Mouse (Mus musculus) urinary bladder, postnatal 10 days (tissue): ENCODE data around the gene Snx29.

Source experiments
- DNase-seq: peaks from one replicate; pipeline ENCODE4 v3.0.0; 2022; ENCODE audit warnings: low spot score

The Snx29 gene

DNA sequence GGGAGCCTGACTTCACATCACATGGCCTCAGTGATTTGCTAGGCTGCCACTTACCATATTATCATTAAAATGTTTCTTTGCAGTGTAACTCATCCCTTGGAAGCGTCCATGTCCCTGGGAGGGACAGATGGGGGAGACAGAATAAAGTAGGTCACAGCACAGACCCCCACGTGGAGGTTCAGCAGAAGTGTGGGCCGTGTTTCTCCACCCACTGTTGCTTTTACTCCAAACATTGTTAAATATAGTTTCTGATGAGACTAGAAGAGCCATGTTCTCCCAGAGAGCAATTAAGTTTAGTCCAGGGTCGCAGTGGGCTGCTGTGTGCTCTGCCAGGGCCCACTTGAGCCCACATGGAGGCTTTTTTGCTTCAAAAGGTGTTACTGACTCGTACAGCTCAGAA lies 419.2 kb downstream of the Snx29 start:
- DNase-seq: no peak

DNA sequence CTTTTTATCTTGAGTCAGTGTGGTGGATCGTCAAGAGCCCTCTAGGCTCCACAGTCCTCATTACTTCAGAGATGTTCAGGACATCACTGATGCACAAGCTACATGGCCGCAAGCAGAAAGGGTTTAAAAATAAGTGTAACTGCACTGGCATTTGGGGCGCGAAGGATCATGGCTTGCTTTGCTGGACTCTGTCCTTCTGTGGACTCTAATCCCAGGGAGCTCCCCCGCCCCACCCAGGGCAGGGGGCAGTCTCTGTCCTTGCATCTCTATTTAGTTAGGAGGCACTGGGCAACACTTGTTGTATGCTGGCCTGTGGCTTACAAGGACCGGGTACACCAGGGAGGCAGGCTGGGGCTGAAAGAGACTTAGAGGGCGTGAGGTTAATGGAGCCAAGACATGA lies 419.6 kb downstream of the Snx29 start:
- DNase-seq: no peak

DNA sequence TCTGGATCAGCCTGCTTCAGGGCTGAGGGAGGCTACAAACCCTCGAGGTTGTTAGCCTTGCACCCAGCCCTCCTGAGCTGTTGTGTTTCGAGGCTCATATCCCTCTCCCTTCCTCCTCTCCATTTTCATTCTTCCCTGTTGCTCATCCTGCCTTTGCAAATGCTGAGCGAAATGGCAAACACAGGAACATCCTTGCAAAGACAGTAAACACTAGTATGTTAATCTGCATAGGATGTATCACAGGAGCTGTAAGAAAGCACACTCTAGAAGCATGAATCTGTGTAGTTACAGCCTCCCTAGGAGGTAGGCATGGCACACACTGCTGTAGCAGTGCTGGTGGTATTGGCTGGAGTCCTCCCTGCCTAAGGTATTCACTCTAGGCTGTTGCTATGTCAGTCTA lies 420.3 kb downstream of the Snx29 start:
- DNase-seq: no peak

DNA sequence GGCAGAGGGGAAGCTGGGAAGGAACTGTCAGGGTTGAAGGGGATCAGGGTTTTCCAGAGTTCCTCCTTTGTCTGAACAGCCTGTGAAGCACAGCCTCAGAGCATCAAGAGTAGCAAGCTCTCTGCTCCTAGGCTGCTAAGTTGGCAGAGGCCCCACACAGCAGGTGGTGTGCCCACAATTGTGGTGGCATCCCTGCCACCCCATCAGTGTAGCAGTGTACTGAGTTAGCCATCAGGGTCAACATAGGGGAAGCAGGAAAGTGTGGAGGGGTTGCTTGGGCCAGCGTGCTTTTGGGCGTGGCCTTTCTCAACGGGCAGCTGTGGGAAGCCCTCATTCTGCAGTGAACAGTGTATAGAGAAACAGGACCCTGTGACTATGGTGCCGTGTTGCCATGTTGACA lies 421.0 kb downstream of the Snx29 start:
- DNase-seq: no peak

DNA sequence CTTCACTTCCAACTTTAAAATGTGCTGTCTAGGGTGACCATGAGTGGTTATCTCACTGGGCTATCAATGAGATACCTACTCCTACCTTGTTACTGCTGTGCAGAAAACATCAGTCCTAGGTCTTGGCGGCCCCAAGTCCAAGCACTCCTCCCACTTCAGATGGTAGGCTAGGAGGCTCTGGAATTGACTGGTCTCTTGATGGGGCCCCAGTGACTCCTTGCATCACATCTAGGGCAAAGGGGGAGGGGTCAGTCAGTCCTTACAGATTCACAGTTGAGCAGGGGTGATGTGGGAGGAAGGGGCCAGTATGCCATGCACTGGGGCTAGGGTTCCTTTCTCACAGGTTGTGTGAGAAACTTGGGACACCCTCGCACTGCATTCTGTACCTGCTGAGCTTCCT lies 423.3 kb downstream of the Snx29 start:
- no peak for DNase-seq

DNA sequence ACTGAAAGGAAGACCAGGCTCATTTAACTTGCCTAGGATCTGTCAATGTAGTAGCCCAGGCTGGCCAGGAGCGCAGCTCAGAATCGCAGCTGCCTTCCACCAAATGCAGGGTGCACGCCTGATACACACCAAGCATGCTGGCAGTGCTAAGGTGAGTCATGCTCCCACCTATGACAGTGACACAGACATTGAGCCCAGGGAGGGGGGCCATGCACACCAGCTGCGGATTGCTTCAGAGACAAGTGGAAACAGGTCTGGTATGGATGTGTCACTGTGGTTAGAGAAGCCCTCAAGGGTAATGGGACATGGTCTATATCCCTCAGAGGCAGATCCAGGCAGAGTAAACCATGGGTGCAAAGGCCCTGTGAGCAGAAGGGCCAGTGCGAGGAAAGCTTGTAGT lies 425.2 kb downstream of the Snx29 start:
- DNase-seq: no peak

DNA sequence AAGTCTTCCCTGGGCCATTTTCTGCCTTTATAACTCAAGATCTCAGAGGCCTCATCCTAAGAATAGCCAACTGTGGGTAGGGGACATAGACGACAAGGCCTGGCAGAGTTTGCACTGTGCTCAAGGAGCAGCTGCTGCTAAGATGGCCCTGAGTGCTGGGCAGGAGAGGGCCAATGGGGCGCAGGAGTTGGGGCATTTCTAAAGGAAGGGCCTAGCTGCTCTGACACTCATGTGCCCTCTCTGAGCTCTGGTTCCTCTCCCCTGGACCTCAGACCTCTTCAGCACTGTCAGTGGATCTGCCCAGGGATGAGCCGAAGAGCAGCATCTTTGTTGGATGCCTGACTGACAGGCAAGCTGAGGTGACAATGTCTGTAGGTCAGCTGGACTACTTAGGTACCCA lies 426.4 kb downstream of the Snx29 start:
- no peak for DNase-seq

DNA sequence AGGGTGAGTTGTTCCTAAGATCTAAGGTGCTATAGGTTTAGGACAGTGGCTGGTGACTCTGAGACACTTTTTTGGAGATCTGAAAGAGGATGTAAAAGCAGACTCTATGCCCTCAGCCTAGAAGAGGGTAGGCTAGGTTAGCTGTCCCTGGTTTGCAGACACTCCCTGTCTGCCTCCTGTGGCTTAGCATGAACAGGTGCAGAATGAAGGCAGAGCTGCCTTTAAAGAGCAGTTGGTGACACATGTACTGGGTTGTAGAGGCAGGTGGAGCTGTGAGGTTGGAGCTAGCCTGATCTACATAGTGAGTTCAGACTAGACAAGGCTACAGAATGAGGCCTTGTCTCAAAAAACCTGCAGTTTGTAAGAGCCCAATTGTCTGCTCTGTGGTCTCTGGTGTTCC lies 427.9 kb downstream of the Snx29 start:
- DNase-seq: no peak

DNA sequence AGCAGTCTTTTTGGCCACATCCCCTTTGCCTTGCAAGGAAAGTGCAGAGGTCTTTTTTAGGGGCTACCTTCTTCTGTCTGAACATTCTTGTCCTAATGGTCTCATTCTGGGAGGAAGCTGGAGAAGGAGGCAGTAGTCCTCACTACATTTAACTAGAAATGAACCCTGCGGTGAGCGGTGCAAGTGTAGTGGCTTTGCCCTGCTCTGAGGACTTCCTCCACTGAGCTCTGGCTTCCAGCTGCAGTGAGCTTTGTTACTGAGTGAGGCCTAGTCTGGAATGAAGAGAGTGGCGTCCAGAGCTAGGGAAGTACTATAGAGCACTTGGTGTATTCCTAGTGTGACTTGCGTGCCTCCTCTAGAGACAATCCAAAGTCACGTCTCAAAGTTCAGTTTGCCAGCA lies 429.8 kb downstream of the Snx29 start:
- no peak for DNase-seq

DNA sequence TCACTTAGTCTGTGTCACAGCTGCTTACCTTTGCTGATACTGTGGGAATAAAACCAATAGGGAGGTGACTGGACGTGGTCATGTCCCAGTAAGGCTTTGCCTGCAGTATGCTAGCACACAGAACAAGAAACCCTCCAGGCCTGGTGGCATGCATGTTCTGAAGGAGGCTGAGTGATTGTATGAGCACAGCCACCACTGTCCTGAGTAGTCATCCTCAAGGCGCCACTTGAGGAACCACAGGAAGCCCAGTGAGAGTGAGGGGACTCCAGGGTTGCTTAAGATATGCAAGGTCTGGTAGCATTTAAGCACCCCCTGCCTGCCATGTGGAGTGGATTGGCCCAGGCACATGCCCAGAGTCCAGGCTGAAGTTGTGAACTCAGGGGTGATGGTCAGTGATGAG lies 430.8 kb downstream of the Snx29 start:
- DNase-seq: no peak

DNA sequence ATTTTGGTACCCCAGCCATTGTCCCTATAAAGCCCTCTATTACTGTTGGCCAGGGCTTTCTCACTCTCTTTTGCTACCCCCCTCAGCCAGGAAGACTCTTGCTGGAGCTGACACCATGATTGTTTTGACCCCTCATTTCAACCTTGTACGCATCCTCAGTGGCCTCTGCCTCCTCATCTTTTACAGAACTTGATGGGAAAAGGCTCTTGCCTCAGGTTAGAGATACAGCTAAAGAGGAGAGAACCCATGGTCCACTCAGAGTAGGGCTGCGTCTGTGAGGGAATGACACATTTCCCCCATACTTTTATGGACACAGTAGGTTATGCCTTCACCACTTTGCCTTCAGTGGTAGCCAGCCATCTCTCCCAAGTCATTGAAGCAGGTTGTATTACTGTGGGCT lies 431.4 kb downstream of the Snx29 start:
- no peak for DNase-seq

DNA sequence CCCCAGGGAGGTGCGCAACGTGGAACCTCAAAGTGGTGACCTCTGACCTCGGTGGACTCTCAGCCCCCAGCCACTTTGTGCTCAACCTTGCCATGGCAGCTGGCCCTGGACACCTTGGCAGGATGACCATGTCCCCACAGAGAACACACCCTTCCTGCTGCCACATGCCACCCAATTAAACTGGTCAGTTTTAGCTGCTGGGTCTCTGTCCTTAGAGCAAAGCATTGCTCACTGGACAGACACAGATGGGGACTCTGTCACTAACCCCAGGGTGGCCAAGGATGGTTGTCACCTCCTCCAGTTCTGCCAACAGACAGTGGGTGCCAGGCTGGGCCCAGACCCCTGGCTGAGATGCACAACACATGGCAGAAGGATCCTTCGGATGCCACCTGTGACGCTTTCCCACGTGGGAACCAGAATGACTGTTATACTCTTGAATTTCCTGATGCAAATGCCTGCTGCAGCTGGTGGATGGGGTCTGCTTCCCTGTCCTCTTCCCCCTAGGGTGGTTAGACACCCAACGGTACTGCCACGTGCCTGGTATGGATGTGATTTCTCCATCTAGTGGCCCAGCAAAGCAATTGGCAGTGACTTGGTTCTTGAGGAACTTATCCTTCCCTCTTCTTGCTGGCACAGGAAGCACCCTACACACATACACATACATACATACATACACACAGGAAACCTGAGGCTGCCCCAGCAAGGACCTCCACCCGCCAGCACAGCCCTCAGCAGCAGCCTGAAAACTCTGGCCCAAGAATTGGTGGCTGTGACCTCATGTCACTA lies 432.8 kb downstream of the Snx29 start:
- no peak for DNase-seq

DNA sequence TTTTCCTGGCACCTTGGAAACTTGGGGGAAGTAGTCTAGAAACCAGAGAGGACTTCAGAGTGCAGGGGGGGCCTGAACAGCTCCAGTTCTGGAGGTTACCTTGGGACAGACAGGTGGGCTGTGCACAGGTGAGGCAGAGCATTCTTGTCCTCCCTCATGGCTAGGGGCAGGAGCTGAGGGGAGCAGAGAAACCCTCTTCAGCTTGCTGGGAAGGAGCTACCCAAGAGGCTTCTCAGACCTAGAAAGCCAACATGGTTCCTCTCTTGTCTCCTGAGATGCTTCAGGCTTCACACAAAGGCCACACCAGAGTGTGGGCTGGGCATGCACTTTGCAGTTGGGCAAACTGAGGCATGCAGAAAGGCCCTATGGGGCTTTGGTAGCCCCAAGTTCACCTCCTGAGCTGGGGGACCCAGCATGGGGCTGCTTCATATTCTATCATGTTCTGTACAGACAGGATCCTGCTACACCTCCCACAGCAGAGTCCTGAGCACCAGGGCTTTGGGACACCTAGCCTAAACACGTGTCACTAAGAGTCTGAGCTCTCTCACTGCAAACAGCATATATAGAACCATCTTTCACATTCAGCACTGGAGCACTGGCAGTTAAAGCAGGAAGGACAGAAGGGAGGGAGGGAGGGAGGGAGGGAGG lies 434.0 kb downstream of the Snx29 start:
- DNase-seq: no peak

DNA sequence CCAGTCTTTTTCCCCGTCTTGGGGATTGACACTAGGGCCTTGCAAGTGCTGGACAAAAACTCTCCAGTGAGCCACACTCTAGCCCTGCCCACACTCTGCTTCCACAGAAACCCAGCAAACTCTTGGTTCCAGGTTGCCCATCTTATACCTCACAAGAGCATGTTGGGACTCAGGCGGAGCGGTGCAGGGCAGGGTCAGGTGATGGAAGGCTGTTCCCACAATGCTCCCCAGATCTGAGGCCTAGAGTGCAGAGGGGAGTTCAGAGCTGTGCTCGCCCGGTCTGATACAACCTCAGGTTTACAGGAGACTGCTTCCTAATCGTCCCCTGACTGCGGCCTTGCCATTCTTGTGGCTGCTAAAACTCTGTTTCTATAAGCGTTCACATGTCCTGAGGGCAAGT lies 434.8 kb downstream of the Snx29 start:
- DNase-seq: no peak

DNA sequence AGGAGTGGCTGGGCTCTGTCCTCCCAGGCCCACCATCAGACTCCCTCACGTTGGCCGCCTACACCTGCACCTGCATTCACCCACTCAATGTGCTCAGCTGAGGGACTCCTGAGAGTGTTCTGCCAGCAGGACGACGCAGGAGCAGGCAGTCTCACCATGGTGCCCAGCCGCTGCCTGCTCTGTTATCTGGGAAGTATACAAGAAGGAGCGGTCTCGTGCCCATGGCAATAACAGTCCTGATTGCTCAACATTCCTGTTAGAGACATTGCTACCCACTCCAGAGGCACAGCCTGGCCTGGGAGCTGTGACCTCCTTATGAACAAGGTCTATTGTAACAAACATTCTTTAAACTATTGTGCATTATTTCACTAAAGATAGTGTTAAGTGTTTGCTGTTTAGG lies 435.2 kb downstream of the Snx29 start:
- DNase-seq: no peak

DNA sequence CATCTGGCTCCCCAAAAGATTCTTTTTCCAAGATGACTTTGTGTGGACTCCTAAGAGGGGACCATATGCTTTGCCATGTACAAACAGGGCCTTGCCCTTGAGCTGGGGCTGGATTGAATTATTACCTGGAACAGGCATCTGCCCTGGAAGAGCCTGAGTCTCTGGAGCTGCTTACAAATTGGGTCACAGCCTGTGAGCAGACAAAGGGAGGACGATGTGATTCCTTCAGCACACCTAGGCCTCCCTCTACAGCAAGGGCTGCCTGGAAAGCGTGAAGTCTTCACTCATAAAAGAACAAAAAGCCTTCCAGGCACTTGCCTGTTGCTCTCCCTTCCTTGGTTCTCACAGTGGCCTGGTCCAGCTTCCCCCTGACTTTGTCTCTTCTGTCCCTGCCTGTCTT lies 449.6 kb downstream of the Snx29 start:
- no peak for DNase-seq

DNA sequence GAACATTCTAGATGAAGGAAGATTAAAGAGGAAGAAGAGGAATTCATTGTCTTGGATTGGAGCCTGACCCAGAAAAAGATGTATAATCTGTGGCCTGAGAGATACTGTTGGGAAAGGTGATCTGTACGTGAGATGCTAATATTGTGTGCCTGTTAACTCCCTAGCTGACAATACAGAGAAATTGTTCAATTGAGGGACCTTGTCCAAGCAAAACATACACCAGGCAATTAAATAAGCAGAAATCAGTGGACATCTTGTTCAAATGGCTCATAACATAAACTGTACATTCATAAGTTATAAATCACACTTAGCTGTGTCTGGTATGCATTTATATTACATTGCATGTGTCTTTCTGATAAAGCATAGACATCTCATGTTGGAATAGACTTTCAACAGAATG lies 451.6 kb downstream of the Snx29 start:
- no peak for DNase-seq

DNA sequence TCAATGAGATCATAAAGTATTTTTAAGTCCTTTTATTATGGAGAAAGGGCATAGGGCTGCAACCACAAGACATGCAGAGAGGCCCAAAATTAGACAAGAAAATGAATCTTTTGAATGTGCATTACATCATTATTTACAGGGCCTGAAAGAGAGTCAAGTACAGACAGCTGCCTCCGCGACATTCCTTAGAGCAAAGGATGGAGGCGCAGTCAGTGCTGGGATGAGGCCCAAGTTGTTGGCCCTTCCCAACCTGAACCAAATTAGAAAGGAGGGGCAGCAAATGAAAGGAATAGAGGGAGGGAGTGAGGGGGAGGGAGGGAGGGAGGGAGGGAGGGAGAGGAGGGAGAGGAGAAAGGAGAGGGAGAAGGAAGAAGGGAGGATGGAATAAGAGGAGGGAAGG lies 453.8 kb downstream of the Snx29 start:
- DNase-seq: no peak

DNA sequence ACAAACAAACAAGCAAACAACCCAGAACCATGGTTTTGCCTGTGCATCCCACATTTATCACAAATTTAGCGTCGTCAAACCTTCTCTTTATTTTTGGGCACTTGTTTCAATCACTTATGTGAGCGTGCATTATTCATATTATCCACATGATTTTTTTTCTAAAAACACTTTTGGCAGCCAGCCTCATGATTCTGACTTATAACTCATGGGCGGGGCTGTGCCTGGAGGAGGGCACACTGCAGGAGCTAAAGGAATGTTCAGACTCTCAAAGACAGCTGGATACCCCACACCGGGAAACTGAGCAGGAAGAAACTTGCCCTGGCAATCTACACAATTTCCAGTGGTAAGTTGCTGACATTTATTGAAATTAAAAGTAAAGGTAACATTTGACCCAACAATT lies 455.5 kb downstream of the Snx29 start:
- no peak for DNase-seq

DNA sequence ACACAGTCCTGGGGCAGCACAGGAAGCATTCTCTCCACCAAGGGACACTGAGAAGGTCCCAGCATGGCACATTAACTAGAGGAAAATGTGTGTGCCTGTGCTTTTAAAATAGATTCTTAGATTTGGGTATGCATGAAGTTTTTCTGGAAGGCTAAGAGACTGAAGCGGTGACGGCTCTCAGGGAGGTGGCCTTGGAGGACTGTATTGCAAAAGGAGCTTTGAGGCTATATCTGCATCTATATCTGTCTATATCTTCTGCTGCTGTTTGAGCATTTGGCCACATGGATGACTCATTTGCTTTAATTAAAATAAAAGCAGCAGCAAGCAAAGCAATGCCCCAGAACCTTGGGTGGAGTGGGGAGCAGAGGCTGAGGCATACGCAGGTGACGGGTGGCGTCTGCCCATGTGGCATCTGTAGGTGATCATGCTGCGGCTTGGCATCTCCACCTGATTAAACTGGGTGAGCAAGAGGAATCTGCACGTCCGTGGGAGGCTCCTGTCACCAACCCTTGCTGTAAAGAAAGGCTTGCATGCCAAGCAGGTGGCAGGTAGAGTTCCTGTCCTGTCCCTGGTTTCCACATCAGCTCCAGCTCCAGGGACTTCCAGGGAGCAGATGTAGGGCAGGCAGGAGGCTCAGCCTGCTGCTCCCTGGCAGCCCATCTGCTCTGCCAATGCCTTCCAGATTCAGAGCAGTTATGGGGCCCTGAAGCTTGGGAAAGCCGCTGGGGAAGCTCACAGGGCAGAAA lies 456.2 kb downstream of the Snx29 start:
- no peak for DNase-seq

DNA sequence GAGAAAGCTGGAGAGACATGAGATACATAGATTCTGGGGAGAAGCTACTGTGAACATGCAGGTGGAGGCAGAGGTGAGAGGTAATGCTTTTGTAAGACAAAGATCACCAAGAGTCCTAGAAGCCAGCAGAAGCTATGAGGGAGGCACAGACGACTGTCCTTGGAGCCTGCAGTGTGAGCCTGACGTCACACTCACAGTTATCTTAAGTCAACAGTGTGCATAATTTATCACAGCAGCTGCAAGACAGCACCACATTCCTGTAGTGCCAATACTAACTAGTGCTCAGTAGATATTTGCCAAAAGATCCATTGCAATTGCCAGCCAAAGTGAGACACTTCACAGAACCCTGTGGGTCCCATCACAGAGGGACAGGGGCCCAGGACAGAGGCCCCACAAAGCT lies 459.4 kb downstream of the Snx29 start:
- DNase-seq: no peak

DNA sequence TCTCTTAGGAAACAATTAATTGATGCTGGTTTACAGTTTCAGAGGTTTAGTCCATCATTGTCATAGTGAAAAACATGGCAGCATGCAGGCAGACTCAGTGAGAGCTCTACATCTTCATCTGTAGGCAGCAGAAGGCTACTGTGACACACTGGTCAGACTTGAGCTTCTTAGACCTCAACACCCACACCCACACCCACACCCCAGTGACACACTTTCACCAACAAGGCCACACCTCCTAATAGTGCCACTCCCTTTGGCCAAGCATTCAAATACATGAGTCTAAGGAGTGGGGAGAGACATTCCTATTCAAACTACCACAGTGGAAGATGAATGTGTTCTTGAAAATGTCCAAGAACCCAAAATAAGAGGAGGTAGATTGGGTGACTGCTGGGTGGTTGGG lies 460.6 kb downstream of the Snx29 start:
- no peak for DNase-seq

DNA sequence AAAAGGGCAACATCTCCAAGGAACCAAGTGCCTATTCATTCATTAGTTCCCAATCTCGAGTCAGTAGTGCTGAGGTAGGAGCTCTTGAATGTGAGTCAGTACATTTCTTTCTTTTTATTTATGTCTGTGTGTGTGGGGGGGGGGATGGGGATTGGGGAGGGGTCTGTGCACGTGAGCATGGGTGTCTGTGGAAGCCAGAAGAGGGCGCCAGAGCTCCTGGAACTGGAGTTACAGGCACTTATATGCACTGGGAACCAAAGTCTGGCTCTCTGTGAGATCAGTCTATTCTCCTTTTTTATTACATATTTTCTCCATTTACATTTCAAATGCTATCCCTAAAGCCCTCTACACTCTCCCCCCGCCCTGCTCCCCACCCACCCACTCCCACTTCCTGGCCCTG lies 461.6 kb downstream of the Snx29 start:
- no peak for DNase-seq
